Mouse (Mus musculus): Measurements from ENCODE around the gene Mfsd6.

Gene Mfsd6

DNA sequence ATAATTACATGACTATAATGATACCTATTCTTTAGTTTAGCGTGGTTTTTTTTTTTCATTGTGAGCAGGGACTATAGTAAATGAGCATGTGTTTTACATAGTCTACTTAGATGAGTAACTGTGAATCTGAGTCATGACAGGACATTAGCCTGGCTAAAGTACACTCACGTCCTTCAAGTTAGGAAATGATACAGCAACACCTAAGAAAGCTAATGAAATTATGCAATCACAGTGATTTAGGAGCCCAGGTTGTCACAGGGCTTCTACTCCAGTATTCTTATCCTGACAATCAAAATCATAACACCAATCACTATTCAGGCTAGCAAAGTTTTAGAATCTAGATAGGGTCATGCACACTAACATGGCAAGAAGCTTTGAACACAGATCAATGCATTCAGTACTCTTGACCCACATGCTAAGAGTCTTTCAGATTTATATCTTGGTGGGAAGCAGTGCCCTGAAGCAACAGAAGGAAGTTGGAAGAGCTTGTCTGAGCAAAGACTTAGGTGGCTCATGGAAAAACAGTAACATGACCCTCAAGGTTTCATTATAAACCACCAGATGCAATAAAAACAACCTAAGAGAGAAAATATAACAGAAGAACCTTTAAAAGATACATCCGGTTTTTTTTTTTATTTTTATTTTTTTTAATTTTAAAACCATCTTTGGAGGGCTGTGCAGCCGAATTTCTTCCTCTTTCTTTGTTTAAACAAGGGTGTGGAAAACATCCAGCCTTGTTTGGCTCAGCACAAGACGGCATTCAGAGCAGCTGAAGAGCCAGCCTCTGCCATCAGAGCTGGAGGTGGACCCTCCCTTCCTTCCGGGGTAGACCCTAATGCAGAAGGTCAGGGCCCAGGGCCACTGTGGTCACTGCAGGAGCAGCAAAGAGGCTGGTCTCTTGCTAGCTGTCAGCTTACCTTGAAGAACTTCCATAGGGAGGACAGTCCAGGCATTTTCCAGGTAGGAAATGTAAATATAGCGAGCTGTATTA lies 51.4 kb downstream of the Mfsd6 start:
- DNase-seq (ENCODE audit: low read depth, low spot score) = no peak
- Histone ChIP-seq H3K36me3 (ENCODE audit: control insufficient read depth, insufficient read depth, low read length, poor library complexity, severe bottlenecking) (no peaks in the 10 kb centered on the region), H3K27me3 (ENCODE audit: control insufficient read depth, insufficient read depth, low read length, poor library complexity, severe bottlenecking) (no peaks in the 10 kb centered on the region)

GRCm38 (mm10) chr1:52669931-52670330 lies 57.3 kb downstream of the Mfsd6 start:
- Histone ChIP-seq H3K36me3 (ENCODE audit: control insufficient read depth, insufficient read depth, low read length, poor library complexity, severe bottlenecking) (no peaks in the 10 kb centered on the region), H3K27me3 (ENCODE audit: control insufficient read depth, insufficient read depth, low read length, poor library complexity, severe bottlenecking) (no peaks in the 10 kb centered on the region)
- DNase-seq (ENCODE audit: low read depth, low spot score) = no peak

- no peak for DNase-seq (ENCODE audit: low read depth, low spot score)
- H3K36me3 ChIP-seq (ENCODE audit: control insufficient read depth, insufficient read depth, low read length, poor library complexity, severe bottlenecking) = no peaks in the 10 kb centered on the region
- H3K27me3 ChIP-seq (ENCODE audit: control insufficient read depth, insufficient read depth, low read length, poor library complexity, severe bottlenecking) = no peaks in the 10 kb centered on the region
Observed at GRCm38 (mm10) chr1:52668743-52669323, 58.4 kb downstream of the Mfsd6 start.

DNA sequence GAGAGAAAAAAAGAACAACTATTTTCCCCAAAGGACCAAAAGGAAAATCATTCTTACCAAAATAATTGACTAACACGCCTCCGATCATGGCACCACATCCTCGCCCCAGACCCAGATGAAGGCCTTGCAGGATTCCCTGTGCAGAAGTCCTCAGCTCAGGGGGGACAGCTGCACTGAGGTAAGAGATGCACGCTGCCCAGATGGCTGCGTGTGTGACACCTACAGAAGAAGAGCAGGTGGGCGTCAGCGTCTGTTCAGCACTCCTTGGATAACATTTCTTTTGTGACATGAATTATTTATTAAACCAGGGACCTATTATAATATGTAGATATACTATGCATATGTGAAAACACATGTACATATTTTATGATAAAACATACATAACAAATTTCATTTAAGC lies 64.0 kb downstream of the Mfsd6 start:
- no peaks in the 10 kb centered on the region for H3K36me3 ChIP-seq (ENCODE audit: control insufficient read depth, insufficient read depth, low read length, poor library complexity, severe bottlenecking)

GRCm38 (mm10) chr1:52660765-52661164 lies 66.5 kb downstream of the Mfsd6 start:
- Histone ChIP-seq H3K27me3 (ENCODE audit: control insufficient read depth, insufficient read depth, low read length, poor library complexity, severe bottlenecking) (no peaks in the 10 kb centered on the region), H3K36me3 (ENCODE audit: control insufficient read depth, insufficient read depth, low read length, poor library complexity, severe bottlenecking) (no peaks in the 10 kb centered on the region)
- no peak for DNase-seq (ENCODE audit: low read depth, low spot score)

More for the DNA sequence above, 64.0 kb downstream of the Mfsd6 start:
- no peak for DNase-seq (ENCODE audit: low read depth, low spot score)
- H3K27me3 ChIP-seq (ENCODE audit: control insufficient read depth, insufficient read depth, low read length, poor library complexity, severe bottlenecking) = no peaks in the 10 kb centered on the region

DNA sequence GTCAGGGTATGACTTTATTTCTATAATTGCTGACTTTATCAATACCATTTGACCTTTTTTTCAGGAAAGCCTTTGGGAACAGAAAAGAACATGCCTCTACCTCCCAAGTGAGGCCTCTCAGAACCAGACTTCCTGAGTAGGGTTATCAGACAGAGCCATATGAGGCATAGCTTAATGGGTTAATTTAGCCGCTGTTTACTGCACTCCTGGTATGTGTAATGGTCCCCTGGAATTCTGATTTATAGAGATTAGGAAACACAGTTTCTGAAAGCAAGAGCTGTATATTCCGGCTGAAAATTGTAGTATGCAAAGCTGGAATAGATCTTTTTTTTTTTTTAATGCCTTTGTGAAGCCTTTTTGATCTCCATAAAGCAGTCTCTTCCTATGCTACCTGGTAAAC lies 67.0 kb downstream of the Mfsd6 start:
- no peaks in the 10 kb centered on the region for H3K27me3 ChIP-seq (ENCODE audit: control insufficient read depth, insufficient read depth, low read length, poor library complexity, severe bottlenecking)
- no peaks in the 10 kb centered on the region for H3K36me3 ChIP-seq (ENCODE audit: control insufficient read depth, insufficient read depth, low read length, poor library complexity, severe bottlenecking)
- DNase-seq (ENCODE audit: low read depth, low spot score) = no peak

DNA sequence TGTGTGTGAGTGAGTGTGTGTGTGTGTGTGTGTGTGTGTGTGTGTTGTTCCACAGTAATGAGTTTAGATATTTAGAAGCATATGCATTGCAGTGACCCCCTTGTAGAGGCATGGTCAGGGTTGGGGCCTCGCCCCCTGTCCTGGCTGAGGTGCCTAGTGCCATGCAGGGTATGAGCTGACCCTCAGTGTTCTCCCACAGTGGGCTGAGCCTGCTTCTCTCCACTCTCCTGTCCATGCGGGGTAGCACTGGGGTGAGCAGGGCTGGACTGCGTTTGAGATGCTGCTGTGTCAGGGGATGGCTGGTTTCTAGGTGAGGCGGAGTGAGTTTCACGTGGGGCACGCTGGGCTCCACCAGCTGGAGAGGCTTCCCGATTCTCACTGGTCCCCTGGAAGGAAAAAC lies 69.1 kb downstream of the Mfsd6 start:
- H3K27me3 ChIP-seq (ENCODE audit: control insufficient read depth, insufficient read depth, low read length, poor library complexity, severe bottlenecking) = no peaks in the 10 kb centered on the region
- no peak for DNase-seq (ENCODE audit: low read depth, low spot score)
- no peaks in the 10 kb centered on the region for H3K36me3 ChIP-seq (ENCODE audit: control insufficient read depth, insufficient read depth, low read length, poor library complexity, severe bottlenecking)

DNA sequence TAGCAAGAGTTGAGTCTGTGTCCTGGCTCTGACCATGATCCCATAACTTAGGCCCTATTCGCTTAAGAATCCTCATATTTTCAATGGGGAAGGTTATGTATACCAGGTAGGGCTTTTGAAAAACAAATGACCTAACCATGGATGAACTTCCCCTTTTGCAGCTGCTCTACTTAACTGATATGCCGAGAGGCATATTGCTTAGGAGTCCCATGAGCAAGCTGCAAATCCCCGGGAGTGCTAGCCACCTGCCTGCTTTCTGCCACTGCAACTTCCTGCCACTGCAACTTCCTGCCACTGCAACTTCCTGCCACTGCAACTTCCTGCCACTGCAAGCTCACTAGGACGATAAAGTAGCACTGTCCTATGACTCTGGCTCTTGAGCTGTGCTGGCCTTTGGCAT lies 72.1 kb downstream of the Mfsd6 start:
- DNase-seq (ENCODE audit: low read depth, low spot score) = peak; percentile 74
- no peaks in the 10 kb centered on the region for H3K36me3 ChIP-seq (ENCODE audit: control insufficient read depth, insufficient read depth, low read length, poor library complexity, severe bottlenecking)
- no peaks in the 10 kb centered on the region for H3K27me3 ChIP-seq (ENCODE audit: control insufficient read depth, insufficient read depth, low read length, poor library complexity, severe bottlenecking)

- Histone ChIP-seq H3K27me3 (ENCODE audit: control insufficient read depth, insufficient read depth, low read length, poor library complexity, severe bottlenecking) (no peaks in the 10 kb centered on the region), H3K36me3 (ENCODE audit: control insufficient read depth, insufficient read depth, low read length, poor library complexity, severe bottlenecking) (peaks cover 1% of the 10 kb centered on the region; the same call in 1 of the 2 replicates)
- peak; percentile 60 for DNase-seq (ENCODE audit: low read depth, low spot score)
Observed at GRCm38 (mm10) chr1:52653366-52653765, 73.9 kb downstream of the Mfsd6 start.

- DNase-seq (ENCODE audit: low read depth, low spot score) = no peak
- Histone ChIP-seq H3K27me3 (ENCODE audit: control insufficient read depth, insufficient read depth, low read length, poor library complexity, severe bottlenecking) (no peaks in the 10 kb centered on the region), H3K36me3 (ENCODE audit: control insufficient read depth, insufficient read depth, low read length, poor library complexity, severe bottlenecking) (peaks cover 1% of the 10 kb centered on the region; the same call in 1 of the 2 replicates)
Observed at GRCm38 (mm10) chr1:52652601-52653253, 74.5 kb downstream of the Mfsd6 start.

- DNase-seq (ENCODE audit: low read depth, low spot score) = no peak
- Histone ChIP-seq H3K27me3 (ENCODE audit: control insufficient read depth, insufficient read depth, low read length, poor library complexity, severe bottlenecking) (no peaks in the 10 kb centered on the region), H3K36me3 (ENCODE audit: control insufficient read depth, insufficient read depth, low read length, poor library complexity, severe bottlenecking) (peaks cover 1% of the 10 kb centered on the region; the same call in 1 of the 2 replicates)
Observed at GRCm38 (mm10) chr1:52650066-52650465, 77.2 kb downstream of the Mfsd6 start.

DNA sequence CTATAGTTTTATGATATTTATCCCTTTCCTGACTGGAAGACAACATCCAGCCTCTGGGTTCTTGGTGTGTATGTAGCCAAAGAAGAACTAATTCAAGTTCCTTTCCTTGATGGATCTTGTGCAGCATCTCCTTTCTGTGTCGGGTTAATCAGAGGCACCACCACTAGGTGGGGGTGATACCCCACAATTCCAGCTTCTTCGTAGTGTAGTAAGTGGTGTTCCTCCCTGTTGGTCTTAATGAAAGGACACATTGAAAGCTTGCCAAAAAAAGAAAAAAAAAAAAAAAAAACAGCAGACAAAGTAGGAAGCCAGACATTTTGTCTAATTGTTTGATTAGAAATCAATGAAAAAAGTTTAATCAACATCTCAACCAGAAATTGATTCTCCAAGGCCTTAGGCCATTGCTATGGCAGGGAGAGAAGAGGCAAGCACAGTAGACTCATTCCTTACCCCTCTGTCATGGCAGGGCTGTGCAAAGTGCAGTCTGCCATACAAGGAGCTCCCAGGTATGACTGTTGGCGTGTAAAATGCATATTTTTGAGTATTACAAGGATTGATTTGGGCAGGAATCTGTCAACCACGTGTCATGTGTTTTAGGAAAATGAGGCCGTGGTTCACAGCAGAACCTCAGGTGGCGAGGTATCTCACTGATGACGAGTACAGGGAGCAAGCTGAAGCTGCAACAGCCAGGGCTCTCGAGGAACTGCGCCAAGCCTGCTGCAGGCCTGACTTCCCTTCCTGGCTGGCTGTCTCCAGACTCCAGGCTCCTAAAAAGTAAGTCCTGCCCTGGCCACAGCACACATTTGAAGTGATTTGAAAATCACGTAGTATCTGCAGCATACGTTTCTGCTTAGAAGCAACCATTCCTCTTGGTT lies 78.9 kb downstream of the Mfsd6 start:
- peak; percentile 87 for DNase-seq (ENCODE audit: low read depth, low spot score)
- Histone ChIP-seq H3K27me3 (ENCODE audit: control insufficient read depth, insufficient read depth, low read length, poor library complexity, severe bottlenecking) (no peaks in the 10 kb centered on the region; the same call in 1 of the 2 replicates), H3K36me3 (ENCODE audit: control insufficient read depth, insufficient read depth, low read length, poor library complexity, severe bottlenecking) (peaks cover 3% of the 10 kb centered on the region; the same call in 1 of the 2 replicates)

- Histone ChIP-seq H3K27me3 (ENCODE audit: control insufficient read depth, insufficient read depth, low read length, poor library complexity, severe bottlenecking) (no peaks in the 10 kb centered on the region; the same call in 1 of the 2 replicates), H3K36me3 (ENCODE audit: control insufficient read depth, insufficient read depth, low read length, poor library complexity, severe bottlenecking) (peaks cover 14% of the 10 kb centered on the region)
- DNase-seq (ENCODE audit: low read depth, low spot score) = no peak
Observed at GRCm38 (mm10) chr1:52640736-52641135, 86.5 kb downstream of the Mfsd6 start.

GRCm38 (mm10) chr1:52640266-52640665 lies 87.0 kb downstream of the Mfsd6 start:
- Histone ChIP-seq H3K36me3 (ENCODE audit: control insufficient read depth, insufficient read depth, low read length, poor library complexity, severe bottlenecking) (peaks cover 14% of the 10 kb centered on the region), H3K27me3 (ENCODE audit: control insufficient read depth, insufficient read depth, low read length, poor library complexity, severe bottlenecking) (no peaks in the 10 kb centered on the region; the same call in 1 of the 2 replicates)
- no peak for DNase-seq (ENCODE audit: low read depth, low spot score)

Data from splenic B cell, adult 2 months (primary cell).